Comparison of ENCODE assay signal across 7 mouse cellular contexts in the genomic region with DNA sequence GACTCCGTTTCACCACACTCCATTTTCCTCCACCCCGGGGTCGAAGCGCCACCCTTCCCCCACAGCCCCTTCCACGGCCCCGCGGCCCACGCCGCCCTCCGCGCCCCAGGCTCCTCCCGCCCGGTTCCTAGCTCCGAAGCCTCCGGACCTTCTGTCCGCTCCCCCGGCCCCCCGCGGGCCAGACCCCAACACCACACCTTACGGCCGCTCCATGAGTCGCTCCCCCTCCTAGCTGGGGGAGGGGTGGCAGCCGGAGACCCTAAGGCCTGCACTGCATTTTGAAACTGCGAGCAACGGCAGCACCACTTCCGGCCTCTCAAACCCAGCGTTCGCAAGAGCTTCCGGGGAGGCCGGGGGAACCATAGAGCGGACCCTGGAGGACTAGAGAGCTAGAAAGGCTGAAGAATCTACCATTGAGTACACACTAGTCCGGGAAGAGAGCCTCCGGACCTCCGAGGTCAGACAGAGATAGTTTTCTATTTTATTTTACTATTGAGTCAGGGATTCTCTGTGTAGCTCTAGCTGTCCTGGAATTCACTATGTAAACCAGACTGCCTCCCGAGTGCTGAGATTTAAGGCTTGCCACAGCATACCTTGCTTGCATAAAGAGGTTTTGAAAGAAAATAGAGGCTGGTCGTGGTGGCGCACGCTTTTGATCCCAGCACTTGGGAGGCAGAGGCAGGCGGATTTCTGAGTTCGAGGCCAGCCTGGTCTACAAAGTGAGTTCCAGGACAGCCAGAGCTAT. TPM values are rescaled to one million over a fixed set of nuclear protein-coding genes. Genes with fewer than 3 reads are reported as not detected.
DNase-seq lines count a peak whose midpoint lies in the region; ATAC-seq lines count a peak whose summit lies in the region.

No protein-coding gene starts in this region.

- no peaks in the 10 kb centered on the region for H3K27me3 ChIP-seq in intestine, embryonic 16.5 days (replicated peaks; ENCODE audit: control insufficient read depth, insufficient read depth, low read length)
- no peaks in the 10 kb centered on the region for H3K27me3 ChIP-seq in midbrain, embryonic 11.5 days (ENCODE audit: control insufficient read depth, insufficient read depth, low read length)

- intact Hi-C loops in left cerebral cortex, postnatal 36 days (cut with DNase I), result no loop called here

- H3K4me3 ChIP-seq in intestine, embryonic 16.5 days (ENCODE audit: low read length), result peak overlapping the region; percentile 72
- H3K4me3 ChIP-seq in midbrain, embryonic 11.5 days (ENCODE audit: low read depth, low read length), result peak overlapping the region; percentile 85

- H3K9me3 ChIP-seq in intestine, embryonic 16.5 days (ENCODE audit: control insufficient read depth, low read length), result no peaks in the 10 kb centered on the region
- no peaks in the 10 kb centered on the region for H3K9me3 ChIP-seq in midbrain, embryonic 11.5 days (ENCODE audit: control insufficient read depth, low read length)

- H3K36me3 ChIP-seq in intestine, embryonic 16.5 days (ENCODE audit: control insufficient read depth, insufficient read depth, low read length), result no peaks in the 10 kb centered on the region
- no peaks in the 10 kb centered on the region for H3K36me3 ChIP-seq in midbrain, embryonic 11.5 days (ENCODE audit: control insufficient read depth, insufficient read depth, low read length)

- 1% methylated on average over 40 of the region's 40 CpGs for WGBS in intestine, embryonic 16.5 days
- WGBS in midbrain, embryonic 11.5 days, result 0% methylated on average over 40 of the region's 40 CpGs

- peak overlapping the region; percentile 80 for H3K27ac ChIP-seq in intestine, embryonic 16.5 days (ENCODE audit: low read length)
- peak overlapping the region; percentile 87 for H3K27ac ChIP-seq in midbrain, embryonic 11.5 days (ENCODE audit: low read depth, low read length)

- H3K4me1 ChIP-seq in intestine, embryonic 16.5 days (ENCODE audit: control insufficient read depth, insufficient read depth, low read length), result peaks cover 9% of the 10 kb centered on the region; the same call in 1 of the 2 replicates
- peaks cover 6% of the 10 kb centered on the region for H3K4me1 ChIP-seq in midbrain, embryonic 11.5 days (ENCODE audit: control insufficient read depth, insufficient read depth, low read length)

- peak; percentile 92 for DNase-seq in adrenal gland, adult 2 months
- DNase-seq in embryo, embryonic 11.5 days (ENCODE audit: low read depth, low spot score), result peak; percentile 90
- peak; percentile 66 to 86 for DNase-seq in gastrocnemius, postnatal 4 days (ENCODE audit: low spot score in 2 of 2)
- peak; percentile 85 to 87 for DNase-seq in left cerebral cortex, postnatal 36 days (ENCODE audit: low spot score in 2 of 2)
- DNase-seq in midbrain, embryonic 11.5 days (ENCODE audit: low spot score, missing footprints), result peak; percentile 98
- peak; percentile 90 for DNase-seq in skeletal muscle tissue, adult 2 months (ENCODE audit: low read depth, low spot score)

- peak; percentile 98 for ATAC-seq in intestine, embryonic 16.5 days
- peak; percentile 95 for ATAC-seq in midbrain, embryonic 11.5 days (ENCODE audit: low FRiP score)

- peak overlapping the region; percentile 53 for H3K4me2 ChIP-seq in intestine, embryonic 16.5 days (ENCODE audit: low read depth, low read length)
- H3K4me2 ChIP-seq in midbrain, embryonic 11.5 days, result peak overlapping the region; percentile 67

- peak overlapping the region; percentile 88 for H3K9ac ChIP-seq in intestine, embryonic 16.5 days (ENCODE audit: low read depth, low read length)
- peak overlapping the region; percentile 97 for H3K9ac ChIP-seq in midbrain, embryonic 11.5 days (ENCODE audit: low read length)

RNA-seq across cellular contexts. Expression of a gene that starts 5.1 kb away (rescaled TPM):
- total RNA-seq in adrenal gland, adult 2 months (2021), result 10 to 100 TPM; 44.1 to 70.4 TPM
- 15.0 and 15.3 TPM in 2 replicates for polyA plus RNA-seq in adrenal gland, adult 2 months (2012; rRNA removed)
- total RNA-seq in gastrocnemius, postnatal 4 days (2021), result 10 to 100 TPM; 59.0 to 76.0 TPM
- 19.1 and 24.1 TPM in 2 replicates for polyA plus RNA-seq in intestine, embryonic 16.5 days (2015; fragmentation: Nextera tagmentation; extraction: Ambion mirVana)
- 10 to 100 TPM; 63.2 to 91.1 TPM for total RNA-seq in left cerebral cortex, postnatal 36 days (2021)
- polyA plus RNA-seq in midbrain, embryonic 11.5 days (2014; fragmentation: Nextera tagmentation; extraction: Ambion mirVana), result 36.5 TPM in 2 replicates

RNA-seq across cellular contexts. Expression of a gene that starts 20.2 kb away (rescaled TPM):
- 1 to 10 TPM; 4.6 to 6.5 TPM for total RNA-seq in adrenal gland, adult 2 months (2021)
- polyA plus RNA-seq in adrenal gland, adult 2 months (2012; rRNA removed), result 6.5 and 7.2 TPM in 2 replicates
- 10 to 100 TPM; 41.7 to 47.7 TPM for total RNA-seq in gastrocnemius, postnatal 4 days (2021)
- 5.2 and 5.3 TPM in 2 replicates for polyA plus RNA-seq in intestine, embryonic 16.5 days (2015; fragmentation: Nextera tagmentation; extraction: Ambion mirVana)
- 10 to 100 TPM; 12.4 to 18.6 TPM for total RNA-seq in left cerebral cortex, postnatal 36 days (2021)
- polyA plus RNA-seq in midbrain, embryonic 11.5 days (2014; fragmentation: Nextera tagmentation; extraction: Ambion mirVana), result 15.5 and 16.3 TPM in 2 replicates

Comparison
In these comparisons a context has a peak if more than half of its experiments do, and no peak if none do; other contexts are left out.
1. Peak in every context shown above with its lines: DNase-seq, ATAC-seq, H3K4me3 ChIP-seq and H3K27ac ChIP-seq.